Comparison of ENCODE assay signal across 30 mouse cellular contexts in genomic region chr5:90881021-90881420, GRCm38 (mm10). TPM values are rescaled to one million over a fixed set of nuclear protein-coding genes. Genes with fewer than 3 reads are reported as not detected.
DNase-seq lines count a peak whose midpoint lies in the region; ATAC-seq and TF ChIP-seq lines count a peak whose summit lies in the region.
"Had no signal": no experiment of that assay in that cellular context is flagged by ENCODE, and none has a peak within 500 bp of the region (broad histone marks: within the 10 kb centered on the region; RNA-seq: fewer than 3 reads in every experiment).

No protein-coding gene starts in this region.

- no peak for TF ChIP-seq POLR2A in liver, adult 2 months (IDR thresholded peaks at IDR 0.05; ENCODE audit: extremely low read depth, insufficient read depth, low read length)

- TF ChIP-seq CTCF in liver, adult 2 months (IDR thresholded peaks at IDR 0.05; ENCODE audit: low read depth, low read length): no peak
- no peak for TF ChIP-seq CTCF in liver, postnatal 0 days (IDR thresholded peaks at IDR 0.05; ENCODE audit: low read depth)

- peaks cover 11% of the 10 kb centered on the region; the same call in 1 of the 2 replicates for H3K4me1 ChIP-seq in heart, embryonic 12.5 days (replicated peaks)
- H3K4me1 ChIP-seq in liver, adult 2 months (ENCODE audit: control insufficient read depth, insufficient read depth, low read length): peaks cover 18% of the 10 kb centered on the region
- peaks cover 19% of the 10 kb centered on the region for H3K4me1 ChIP-seq in liver, postnatal 0 days (ENCODE audit: insufficient read depth)
- H3K4me1 ChIP-seq in neural tube, embryonic 15.5 days: no peaks in the 10 kb centered on the region
- H3K4me1 ChIP-seq: limb, embryonic 12.5 days; midbrain, embryonic 12.5 days; neural tube, embryonic 13.5 days had no signal

- no peak overlapping the region for H3K27ac ChIP-seq in heart, embryonic 12.5 days (ENCODE audit: poor library complexity, severe bottlenecking)
- no peak overlapping the region for H3K27ac ChIP-seq in liver, adult 2 months (replicated peaks; ENCODE audit: insufficient read depth, low read depth, low read length)
- H3K27ac ChIP-seq in liver, postnatal 0 days (ENCODE audit: low read depth): no peak overlapping the region
- no peak overlapping the region for H3K27ac ChIP-seq in neural tube, embryonic 15.5 days (replicated peaks)
- H3K27ac ChIP-seq: embryonic facial prominence, embryonic 15.5 days; limb, embryonic 12.5 days; liver, embryonic 13.5 days; lung, embryonic 15.5 days; midbrain, embryonic 12.5 days; neural tube, embryonic 13.5 days had no signal

- WGBS in heart, embryonic 12.5 days: 87% methylated on average over 4 of the region's 4 CpGs
- WGBS in liver, adult 2 months: 27% methylated on average over 4 of the region's 4 CpGs
- 69% methylated on average over 4 of the region's 4 CpGs for WGBS in liver, postnatal 0 days (ENCODE audit: insufficient replicate concordance)
- 91% methylated on average over 4 of the region's 4 CpGs for WGBS in neural tube, embryonic 15.5 days

- TF ChIP-seq EP300 in liver, postnatal 0 days (IDR thresholded peaks at IDR 0.05; ENCODE audit: low read depth): no peak

- intact Hi-C loops in heart, postnatal 10 days (cut with DNase I): loop anchor here (10.0 kb wide), 1 partner anchor 656 kb away; the partner anchor contains the start of gene Cox18

- no peak overlapping the region for H3K9ac ChIP-seq in heart, embryonic 12.5 days
- no peak overlapping the region for H3K9ac ChIP-seq in liver, adult 2 months (ENCODE audit: low read depth, low read length)
- H3K9ac ChIP-seq in liver, postnatal 0 days (replicated peaks): no peak overlapping the region
- H3K9ac ChIP-seq in neural tube, embryonic 15.5 days (replicated peaks): no peak overlapping the region
- H3K9ac ChIP-seq: embryonic facial prominence, embryonic 15.5 days; limb, embryonic 12.5 days; liver, embryonic 13.5 days; lung, embryonic 15.5 days; midbrain, embryonic 12.5 days; neural tube, embryonic 13.5 days had no signal

- peak; percentile 51 for DNase-seq in adrenal gland, adult 2 months
- DNase-seq in adrenal gland, postnatal 4 days (ENCODE audit: low spot score in 2 of 2): no peak
- DNase-seq in heart, postnatal 10 days: peak; percentile 29 to 38
- DNase-seq in liver, adult 2 months (ENCODE audit: extremely low read depth, low read depth, low spot score): peak; percentile 78
- DNase-seq in liver, postnatal 0 days: no peak
- peak; percentile 59 for DNase-seq in skeletal muscle tissue, adult 2 months (ENCODE audit: low read depth, low spot score)
- DNase-seq: cerebellum, adult 11-12 months; cerebellum, postnatal 25 days; embryo, embryonic 11 days; heart, postnatal 4 days; liver, embryonic 13.5 days; right cerebral cortex, postnatal 14 days had no signal

- H3K9me3 ChIP-seq in heart, embryonic 12.5 days (replicated peaks): no peaks in the 10 kb centered on the region
- no peaks in the 10 kb centered on the region for H3K9me3 ChIP-seq in liver, postnatal 0 days (ENCODE audit: low read length)
- H3K9me3 ChIP-seq in neural tube, embryonic 15.5 days (replicated peaks): no peaks in the 10 kb centered on the region
- H3K9me3 ChIP-seq: embryonic facial prominence, embryonic 15.5 days; limb, embryonic 12.5 days; liver, embryonic 13.5 days; lung, embryonic 15.5 days; midbrain, embryonic 12.5 days; neural tube, embryonic 13.5 days had no signal

- ATAC-seq in heart, embryonic 12.5 days (ENCODE audit: insufficient number of reproducible peaks, low FRiP score): no peak
- ATAC-seq in liver, postnatal 0 days: no peak
- ATAC-seq in neural tube, embryonic 15.5 days (ENCODE audit: low FRiP score): no peak
- ATAC-seq: activated CD4-positive, CD25-positive, alpha-beta regulatory T cell, adult 4 months; hindbrain, embryonic 16.5 days; intestine, embryonic 16.5 days had no signal

- H3K27me3 ChIP-seq in heart, embryonic 12.5 days (replicated peaks): no peaks in the 10 kb centered on the region
- H3K27me3 ChIP-seq in liver, adult 2 months (ENCODE audit: control insufficient read depth, insufficient read depth, low read length): no peaks in the 10 kb centered on the region
- no peaks in the 10 kb centered on the region for H3K27me3 ChIP-seq in liver, postnatal 0 days (ENCODE audit: insufficient read depth, low read length)
- H3K27me3 ChIP-seq in neural tube, embryonic 15.5 days (replicated peaks): no peaks in the 10 kb centered on the region
- H3K27me3 ChIP-seq: embryonic facial prominence, embryonic 15.5 days; limb, embryonic 12.5 days; liver, embryonic 13.5 days; lung, embryonic 15.5 days; midbrain, embryonic 12.5 days; neural tube, embryonic 13.5 days had no signal

- H3K4me2 ChIP-seq in heart, embryonic 12.5 days: no peak overlapping the region
- H3K4me2 ChIP-seq in liver, postnatal 0 days (ENCODE audit: low read depth, low read length): no peak overlapping the region
- H3K4me2 ChIP-seq in neural tube, embryonic 15.5 days: no peak overlapping the region
- H3K4me2 ChIP-seq: embryonic facial prominence, embryonic 15.5 days; heart, embryonic 11.5 days; limb, embryonic 12.5 days; liver, embryonic 13.5 days; lung, embryonic 15.5 days; midbrain, embryonic 12.5 days; neural tube, embryonic 13.5 days had no signal

- H3K36me3 ChIP-seq in heart, embryonic 12.5 days: no peaks in the 10 kb centered on the region
- H3K36me3 ChIP-seq in liver, adult 2 months (ENCODE audit: control insufficient read depth, insufficient read depth, low read length): no peaks in the 10 kb centered on the region
- H3K36me3 ChIP-seq in liver, postnatal 0 days (replicated peaks; ENCODE audit: insufficient read depth, low read length): no peaks in the 10 kb centered on the region
- no peaks in the 10 kb centered on the region for H3K36me3 ChIP-seq in neural tube, embryonic 15.5 days
- H3K36me3 ChIP-seq: embryonic facial prominence, embryonic 15.5 days; limb, embryonic 12.5 days; liver, embryonic 13.5 days; lung, embryonic 15.5 days; midbrain, embryonic 12.5 days; neural tube, embryonic 13.5 days had no signal

- no peak overlapping the region for H3K4me3 ChIP-seq in heart, embryonic 12.5 days
- H3K4me3 ChIP-seq in liver, adult 2 months (ENCODE audit: insufficient read depth, low read depth, low read length): no peak overlapping the region
- H3K4me3 ChIP-seq in liver, postnatal 0 days (ENCODE audit: low read depth, low read length): no peak overlapping the region
- no peak overlapping the region for H3K4me3 ChIP-seq in neural tube, embryonic 15.5 days (replicated peaks)
- H3K4me3 ChIP-seq: embryonic facial prominence, embryonic 15.5 days; limb, embryonic 12.5 days; liver, embryonic 13.5 days; lung, embryonic 15.5 days; midbrain, embryonic 12.5 days; neural tube, embryonic 13.5 days had no signal

- no peaks in the 10 kb centered on the region for H3K79me2 ChIP-seq in liver, adult 2 months (ENCODE audit: control insufficient read depth, insufficient read depth, low read length)

RNA-seq across cellular contexts. Expression of gene Cxcl1, which starts 10.0 kb away (rescaled TPM):
- total RNA-seq in adrenal gland, adult 2 months (2021): under 1 TPM; 0.40 to 0.73 TPM
- polyA plus RNA-seq in adrenal gland, adult 2 months (2012; rRNA removed): 1.8 and 3.8 TPM in 2 replicates
- total RNA-seq in adrenal gland, postnatal 4 days (2021): 1 to 10 TPM in 1 of 2 experiments, under 1 TPM in 1; 0.82 to 1.3 TPM
- total RNA-seq in heart, postnatal 10 days (2021): under 1 TPM; 0.69 to 0.74 TPM
- 0.15 TPM in 1 of 2 replicates, not detected in the other for polyA plus RNA-seq in heart, embryonic 12.5 days (2016; fragmentation: Nextera tagmentation; extraction: Ambion mirVana)
- total RNA-seq in liver, adult 2 months (2014; rRNA removed): 8.2 and 9.3 TPM in 2 replicates
- polyA plus RNA-seq in liver, adult 2 months (2012; rRNA removed): 2.0 and 4.2 TPM in 2 replicates
- 2.1 and 2.2 TPM in 2 replicates for polyA plus RNA-seq in liver, postnatal 0 days (2015; fragmentation: Nextera tagmentation; extraction: Ambion mirVana)
- 0.27 and 0.63 TPM in 2 replicates for polyA plus RNA-seq in neural tube, embryonic 15.5 days (2015; fragmentation: Nextera tagmentation; extraction: Ambion mirVana)
- polyA plus RNA-seq: activated CD4-positive, CD25-positive, alpha-beta regulatory T cell, adult 4 months; CD4-positive, CD25-positive, alpha-beta regulatory T cell, adult 4 months; forebrain, embryonic 11.5 days; midbrain, embryonic 12.5 days; neural tube, embryonic 13.5 days had no signal

RNA-seq across cellular contexts. Expression of gene Cxcl2, which starts 22.6 kb away (rescaled TPM):
- under 1 TPM in 1 of 2 experiments, not detected in 1; 0.35 TPM for total RNA-seq in adrenal gland, adult 2 months (2021)
- polyA plus RNA-seq in adrenal gland, adult 2 months (2012; rRNA removed): 1.9 TPM in 2 replicates
- total RNA-seq in adrenal gland, postnatal 4 days (2021): under 1 TPM; 0.37 to 0.76 TPM
- not detected for total RNA-seq in heart, postnatal 10 days (2021)
- not detected in 2 replicates for polyA plus RNA-seq in heart, embryonic 12.5 days (2016; fragmentation: Nextera tagmentation; extraction: Ambion mirVana)
- 0.07 and 0.28 TPM in 2 replicates for total RNA-seq in liver, adult 2 months (2014; rRNA removed)
- 0.17 and 0.31 TPM in 2 replicates for polyA plus RNA-seq in liver, adult 2 months (2012; rRNA removed)
- polyA plus RNA-seq in liver, postnatal 0 days (2015; fragmentation: Nextera tagmentation; extraction: Ambion mirVana): 0.13 TPM in 1 of 2 replicates, not detected in the other
- polyA plus RNA-seq in neural tube, embryonic 15.5 days (2015; fragmentation: Nextera tagmentation; extraction: Ambion mirVana): not detected in 2 replicates
- total RNA-seq: ES-E14; gastrocnemius, postnatal 36 days; heart, postnatal 4 days; layer of hippocampus, postnatal 14 days; left cerebral cortex, postnatal 10 days had no signal
- polyA plus RNA-seq: activated CD4-positive, CD25-positive, alpha-beta regulatory T cell, adult 4 months; embryonic facial prominence, embryonic 15.5 days; forebrain, embryonic 11.5 days; heart, embryonic 11.5 days; hindbrain, embryonic 16.5 days; intestine, embryonic 16.5 days; limb, embryonic 12.5 days; liver, embryonic 13.5 days; lung, embryonic 15.5 days; midbrain, embryonic 12.5 days; neural tube, embryonic 13.5 days; stomach, embryonic 14.5 days had no signal

RNA-seq across cellular contexts. Expression of gene Mthfd2l, which starts 49.9 kb away (rescaled TPM):
- total RNA-seq in adrenal gland, adult 2 months (2021): 10 to 100 TPM; 14.2 to 20.4 TPM
- polyA plus RNA-seq in adrenal gland, adult 2 months (2012; rRNA removed): 29.0 and 64.4 TPM in 2 replicates
- 10 to 100 TPM; 23.9 to 27.0 TPM for total RNA-seq in adrenal gland, postnatal 4 days (2021)
- 10 to 100 TPM; 16.2 to 19.2 TPM for total RNA-seq in heart, postnatal 10 days (2021)
- 35.1 and 38.0 TPM in 2 replicates for polyA plus RNA-seq in heart, embryonic 12.5 days (2016; fragmentation: Nextera tagmentation; extraction: Ambion mirVana)
- total RNA-seq in liver, adult 2 months (2014; rRNA removed): 7.8 and 9.9 TPM in 2 replicates
- 6.3 and 6.4 TPM in 2 replicates for polyA plus RNA-seq in liver, adult 2 months (2012; rRNA removed)
- polyA plus RNA-seq in liver, postnatal 0 days (2015; fragmentation: Nextera tagmentation; extraction: Ambion mirVana): 8.3 and 9.5 TPM in 2 replicates
- 76.4 and 86.6 TPM in 2 replicates for polyA plus RNA-seq in neural tube, embryonic 15.5 days (2015; fragmentation: Nextera tagmentation; extraction: Ambion mirVana)

Comparison
In these comparisons a context has a peak if more than half of its experiments do, and no peak if none do; other contexts are left out.
1. DNase-seq: peak in adrenal gland, adult 2 months (single experiment), heart, postnatal 10 days (2 of 2), liver, adult 2 months (single experiment) and skeletal muscle tissue, adult 2 months (single experiment); none in adrenal gland, postnatal 4 days (0 of 2) and liver, postnatal 0 days (single experiment).